Mouse (Mus musculus) hindbrain, embryonic 13.5 days (tissue): ENCODE data around the gene Actbl2. TPM values are rescaled to one million over a fixed set of nuclear protein-coding genes. Genes with fewer than 3 reads are reported as not detected.

Source experiments
- ATAC-seq: fragments of 200-750 bp; cut with Nextera tagmentation; 2 replicates; pipeline ENCODE4 v1.8.0; 2017; ENCODE audit warnings: moderate TSS enrichment; ENCODE audit not compliant: low FRiP score
- H3K27ac ChIP-seq: fragments of 300-500 bp; sonication (generic); 2 replicates; pipeline ENCODE4 v1.5.1; 2015; ENCODE audit warnings: inconsistent platforms, mild to moderate bottlenecking, moderate library complexity
- H3K27me3 ChIP-seq: fragments of 300-500 bp; sonication (generic); 2 replicates; pipeline ENCODE4 v1.6.1; 2015; ENCODE audit warnings: mild to moderate bottlenecking, inconsistent platforms
- H3K36me3 ChIP-seq: fragments of 300-500 bp; sonication (generic); 2 replicates; pipeline ENCODE4 v1.6.1; 2015; ENCODE audit warnings: mild to moderate bottlenecking, inconsistent platforms
- H3K4me1 ChIP-seq: fragments of 300-500 bp; sonication (generic); replicated peaks from 2 replicates; pipeline ENCODE4 v1.6.1; 2015; ENCODE audit warnings: inconsistent platforms
- H3K4me2 ChIP-seq: fragments of 300-500 bp; sonication (generic); 2 replicates; pipeline ENCODE4 v1.6.1; 2015; ENCODE audit warnings: inconsistent platforms, mild to moderate bottlenecking, moderate library complexity
- H3K4me3 ChIP-seq: fragments of 300-500 bp; sonication (generic); 2 replicates; pipeline ENCODE4 v1.5.1; 2015; ENCODE audit warnings: mild to moderate bottlenecking, inconsistent platforms
- H3K9ac ChIP-seq: fragments of 300-500 bp; sonication (generic); 2 replicates; pipeline ENCODE4 v1.6.1; 2015; ENCODE audit warnings: mild to moderate bottlenecking, inconsistent platforms
- H3K9me3 ChIP-seq: fragments of 300-500 bp; sonication (generic); 2 replicates; pipeline ENCODE4 v1.6.1; 2016; ENCODE audit warnings: inconsistent platforms
- WGBS: fragments of 180-500 bp; shearing (Covaris S2); methylation state at CpG from one replicate; pipeline ENCODE4 v1.1.7; 2015; 5-methylcytosine and 5-hydroxymethylcytosine counted together
- polyA plus RNA-seq: library from polyadenylated mRNA; unstranded; fragments of >200 nt; fragmentation: Nextera tagmentation; extraction: Ambion mirVana; gene quantifications from 2 replicates; pipeline ENCODE4 v1.2.1, GENCODE M21; 2015

Actbl2 gene
- polyA plus RNA-seq, 1 experiment from 2014 or later: not detected

GRCm38 (mm10) chr13:111258016-111258415 is 3.2 kb downstream of the Actbl2 start:
- no peak overlapping the region for H3K4me2 ChIP-seq
- no peaks in the 10 kb centered on the region for H3K27me3 ChIP-seq
- H3K36me3 ChIP-seq: no peaks in the 10 kb centered on the region
- no peak overlapping the region for H3K9ac ChIP-seq
- no peak for ATAC-seq
- no peak overlapping the region for H3K27ac ChIP-seq
- H3K9me3 ChIP-seq: no peaks in the 10 kb centered on the region
- 80% methylated on average over 4 of the region's 4 CpGs for WGBS
- no peak overlapping the region for H3K4me3 ChIP-seq
- no peaks in the 10 kb centered on the region for H3K4me1 ChIP-seq

GRCm38 (mm10) chr13:111258424-111259092 is 3.7 kb downstream of the Actbl2 start:
- Histone ChIP-seq H3K9me3 (no peaks in the 10 kb centered on the region), H3K4me2 (no peak overlapping the region), H3K36me3 (no peaks in the 10 kb centered on the region), H3K27me3 (no peaks in the 10 kb centered on the region), H3K4me3 (no peak overlapping the region), H3K9ac (no peak overlapping the region), H3K27ac (no peak overlapping the region), H3K4me1 (no peaks in the 10 kb centered on the region)
- 71% methylated on average over 11 of the region's 11 CpGs for WGBS
- ATAC-seq: no peak

GRCm38 (mm10) chr13:111259093-111259491 is 4.3 kb downstream of the Actbl2 start:
- no peaks in the 10 kb centered on the region for H3K27me3 ChIP-seq
- no peak overlapping the region for H3K4me2 ChIP-seq
- H3K4me1 ChIP-seq: no peaks in the 10 kb centered on the region
- no peak for ATAC-seq
- H3K27ac ChIP-seq: no peak overlapping the region
- H3K36me3 ChIP-seq: no peaks in the 10 kb centered on the region
- H3K9ac ChIP-seq: no peak overlapping the region
- H3K9me3 ChIP-seq: no peaks in the 10 kb centered on the region
- H3K4me3 ChIP-seq: no peak overlapping the region
- WGBS: 46% methylated on average over 6 of the region's 6 CpGs

GRCm38 (mm10) chr13:111259711-111260110 is 4.9 kb downstream of the Actbl2 start:
- Histone ChIP-seq H3K27ac (no peak overlapping the region), H3K36me3 (no peaks in the 10 kb centered on the region), H3K9ac (no peak overlapping the region), H3K4me2 (no peak overlapping the region), H3K4me1 (no peaks in the 10 kb centered on the region), H3K27me3 (no peaks in the 10 kb centered on the region), H3K9me3 (no peaks in the 10 kb centered on the region), H3K4me3 (no peak overlapping the region)
- WGBS: 82% methylated on average over 7 of the region's 7 CpGs
- ATAC-seq: no peak

- H3K9ac ChIP-seq: no peak overlapping the region
- H3K4me2 ChIP-seq: no peak overlapping the region
- no peaks in the 10 kb centered on the region for H3K27me3 ChIP-seq
- no peak for ATAC-seq
- H3K4me1 ChIP-seq: no peaks in the 10 kb centered on the region
- no peaks in the 10 kb centered on the region for H3K36me3 ChIP-seq
- H3K9me3 ChIP-seq: no peaks in the 10 kb centered on the region
- no peak overlapping the region for H3K4me3 ChIP-seq
- no peak overlapping the region for H3K27ac ChIP-seq
- 72% methylated on average over 2 of the region's 2 CpGs for WGBS
Measured at GRCm38 (mm10) chr13:111263186-111263585, 8.4 kb downstream of the Actbl2 start.

GRCm38 (mm10) chr13:111263758-111264157 is 8.9 kb downstream of the Actbl2 start:
- H3K9ac ChIP-seq: no peak overlapping the region
- no peaks in the 10 kb centered on the region for H3K36me3 ChIP-seq
- H3K4me2 ChIP-seq: no peak overlapping the region
- no peaks in the 10 kb centered on the region for H3K9me3 ChIP-seq
- no peak overlapping the region for H3K27ac ChIP-seq
- WGBS: 85% methylated on average over 3 of the region's 3 CpGs
- no peak for ATAC-seq
- H3K4me3 ChIP-seq: no peak overlapping the region
- H3K27me3 ChIP-seq: no peaks in the 10 kb centered on the region
- no peaks in the 10 kb centered on the region for H3K4me1 ChIP-seq

- H3K27ac ChIP-seq: no peak overlapping the region
- 70% methylated on average over 4 of the region's 4 CpGs for WGBS
- H3K4me1 ChIP-seq: no peaks in the 10 kb centered on the region
- H3K9me3 ChIP-seq: no peaks in the 10 kb centered on the region
- H3K9ac ChIP-seq: no peak overlapping the region
- ATAC-seq: no peak
- no peaks in the 10 kb centered on the region for H3K27me3 ChIP-seq
- H3K4me3 ChIP-seq: no peak overlapping the region
- no peak overlapping the region for H3K4me2 ChIP-seq
- no peaks in the 10 kb centered on the region for H3K36me3 ChIP-seq
Measured at GRCm38 (mm10) chr13:111265231-111266000, 10.6 kb downstream of the Actbl2 start.

- Histone ChIP-seq H3K9me3 (no peaks in the 10 kb centered on the region), H3K4me2 (no peak overlapping the region), H3K36me3 (no peaks in the 10 kb centered on the region), H3K27ac (no peak overlapping the region), H3K4me1 (no peaks in the 10 kb centered on the region; the same call in 1 of the 2 replicates), H3K4me3 (no peak overlapping the region), H3K9ac (no peak overlapping the region), H3K27me3 (no peaks in the 10 kb centered on the region)
- ATAC-seq: no peak
- 74% methylated on average over 5 of the region's 5 CpGs for WGBS
Measured at GRCm38 (mm10) chr13:111266855-111267254, 12.0 kb downstream of the Actbl2 start.

- ATAC-seq: no peak
- H3K4me2 ChIP-seq: no peak overlapping the region
- 91% methylated on average over 5 of the region's 5 CpGs for WGBS
- no peaks in the 10 kb centered on the region; the same call in 1 of the 2 replicates for H3K4me1 ChIP-seq
- H3K9ac ChIP-seq: no peak overlapping the region
- no peaks in the 10 kb centered on the region for H3K36me3 ChIP-seq
- H3K27ac ChIP-seq: no peak overlapping the region
- no peaks in the 10 kb centered on the region for H3K27me3 ChIP-seq
- H3K4me3 ChIP-seq: no peak overlapping the region
- no peaks in the 10 kb centered on the region for H3K9me3 ChIP-seq
Measured at GRCm38 (mm10) chr13:111268992-111269391, 14.2 kb downstream of the Actbl2 start.

- 88% methylated on average over 13 of the region's 13 CpGs for WGBS
- no peak overlapping the region for H3K27ac ChIP-seq
Measured at GRCm38 (mm10) chr13:111269789-111270335, 15.0 kb downstream of the Actbl2 start.

GRCm38 (mm10) chr13:111271868-111272267 is 17.1 kb downstream of the Actbl2 start:
- H3K27me3 ChIP-seq: no peaks in the 10 kb centered on the region
- no peaks in the 10 kb centered on the region; the same call in 1 of the 2 replicates for H3K4me1 ChIP-seq
- no peak overlapping the region for H3K27ac ChIP-seq
- no peak overlapping the region for H3K9ac ChIP-seq
- ATAC-seq: no peak
- H3K4me2 ChIP-seq: no peak overlapping the region
- 56% methylated on average over 8 of the region's 8 CpGs for WGBS
- H3K9me3 ChIP-seq: no peaks in the 10 kb centered on the region
- H3K4me3 ChIP-seq: no peak overlapping the region
- no peaks in the 10 kb centered on the region for H3K36me3 ChIP-seq

More at GRCm38 (mm10) chr13:111269789-111270335, 15.0 kb downstream of the Actbl2 start:
- Histone ChIP-seq H3K27me3 (no peaks in the 10 kb centered on the region), H3K4me2 (no peak overlapping the region), H3K9ac (no peak overlapping the region), H3K9me3 (no peaks in the 10 kb centered on the region), H3K4me3 (no peak overlapping the region), H3K36me3 (no peaks in the 10 kb centered on the region), H3K4me1 (no peaks in the 10 kb centered on the region; the same call in 1 of the 2 replicates)
- ATAC-seq: no peak

- H3K4me2 ChIP-seq: no peak overlapping the region
Measured at GRCm38 (mm10) chr13:111286461-111287385, 31.9 kb downstream of the Actbl2 start.

More at GRCm38 (mm10) chr13:111286461-111287385, 31.9 kb downstream of the Actbl2 start:
- Histone ChIP-seq H3K9ac (no peak overlapping the region), H3K4me1 (peaks cover 3% of the 10 kb centered on the region), H3K9me3 (no peaks in the 10 kb centered on the region), H3K27ac (no peak overlapping the region), H3K36me3 (no peaks in the 10 kb centered on the region), H3K27me3 (no peaks in the 10 kb centered on the region), H3K4me3 (no peak overlapping the region)
- ATAC-seq: no peak
- 89% methylated on average over 10 of the region's 10 CpGs for WGBS
